Mouse (Mus musculus): ENCODE data around the gene 1700012B09Rik. TPM values are rescaled to one million over a fixed set of nuclear protein-coding genes. Genes with fewer than 3 reads are reported as not detected.

1700012B09Rik gene
- 0.42 and 0.72 TPM in 2 replicates for polyA plus RNA-seq (2015; fragmentation: Nextera tagmentation; extraction: Ambion mirVana)

- H3K9ac ChIP-seq (ENCODE audit: low read length) = no peak within 1 kb of the TSS
- no peaks in the 10 kb centered on the region for H3K9me3 ChIP-seq (replicated peaks; ENCODE audit: control insufficient read depth, low read length)
- no peak within 1 kb of the TSS for H3K4me3 ChIP-seq (ENCODE audit: low read length)
Observed at GRCm38 (mm10) chr9:14770803-14771471, at the start of gene 1700012B09Rik. TSS of gene 1700012B09Rik (minus strand) at chr9:14771030.

GRCm38 (mm10) chr9:14810111-14810510 lies 39.3 kb upstream of the 1700012B09Rik start:
- Histone ChIP-seq H3K9ac (ENCODE audit: low read length) (no peak overlapping the region), H3K4me3 (ENCODE audit: low read length) (no peak overlapping the region), H3K9me3 (replicated peaks; ENCODE audit: control insufficient read depth, low read length) (no peaks in the 10 kb centered on the region), H3K27me3 (ENCODE audit: control insufficient read depth, insufficient read depth, low read length) (no peaks in the 10 kb centered on the region), H3K4me2 (ENCODE audit: low read depth, low read length) (no peak overlapping the region), H3K27ac (ENCODE audit: low read length) (no peak overlapping the region), H3K36me3 (ENCODE audit: control insufficient read depth, insufficient read depth) (peaks cover 25% of the 10 kb centered on the region), H3K4me1 (ENCODE audit: control insufficient read depth, insufficient read depth, low read length) (no peaks in the 10 kb centered on the region)
- ATAC-seq (replicated peaks; ENCODE audit: extremely low read depth, insufficient read depth, low FRiP score) = no peak
- 90% methylated on average over 5 of the region's 5 CpGs for WGBS

More at GRCm38 (mm10) chr9:14770803-14771471, at the start of gene 1700012B09Rik:
- Histone ChIP-seq H3K27ac (ENCODE audit: low read length) (no peak within 1 kb of the TSS), H3K27me3 (ENCODE audit: control insufficient read depth, insufficient read depth, low read length) (peaks cover 21% of the 10 kb centered on the region), H3K36me3 (ENCODE audit: control insufficient read depth, insufficient read depth) (no peaks in the 10 kb centered on the region), H3K4me1 (ENCODE audit: control insufficient read depth, insufficient read depth, low read length) (peaks cover 4% of the 10 kb centered on the region; the same call in 1 of the 2 replicates), H3K4me2 (ENCODE audit: low read depth, low read length) (no peak within 1 kb of the TSS)
- 19% methylated on average over 23 of the region's 23 CpGs for WGBS
- no peak for ATAC-seq (replicated peaks; ENCODE audit: extremely low read depth, insufficient read depth, low FRiP score)

DNA sequence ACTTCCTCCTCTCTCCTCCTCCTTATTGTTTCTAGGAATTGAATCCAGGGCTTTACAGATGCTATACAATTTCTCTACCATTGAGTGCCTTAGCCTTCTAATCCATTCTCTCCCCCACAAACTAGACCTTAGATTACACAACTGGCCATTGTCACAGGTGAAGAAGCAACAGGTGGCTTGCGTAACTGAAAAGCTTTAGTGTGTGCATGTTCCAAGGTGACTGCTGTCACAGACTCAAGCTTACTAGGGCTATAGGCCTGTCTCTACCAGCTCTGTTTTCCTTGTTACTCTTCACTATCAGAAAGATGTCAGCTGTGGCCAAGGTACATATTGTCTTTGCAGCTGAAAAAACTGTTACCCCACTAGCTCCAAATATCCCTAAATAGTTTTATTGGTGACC lies 36.0 kb upstream of the 1700012B09Rik start:
- H3K9ac ChIP-seq (ENCODE audit: low read length) = no peak overlapping the region
- no peak for ATAC-seq (replicated peaks; ENCODE audit: extremely low read depth, insufficient read depth, low FRiP score)
- no peak overlapping the region for H3K4me2 ChIP-seq (ENCODE audit: low read depth, low read length)
- no peaks in the 10 kb centered on the region for H3K4me1 ChIP-seq (ENCODE audit: control insufficient read depth, insufficient read depth, low read length)
- 100% methylated on average over 1 of the region's 1 CpGs for WGBS
- no peak overlapping the region for H3K27ac ChIP-seq (ENCODE audit: low read length)
- peaks cover 16% of the 10 kb centered on the region for H3K36me3 ChIP-seq (ENCODE audit: control insufficient read depth, insufficient read depth)
- H3K4me3 ChIP-seq (ENCODE audit: low read length) = no peak overlapping the region
- no peaks in the 10 kb centered on the region for H3K27me3 ChIP-seq (ENCODE audit: control insufficient read depth, insufficient read depth, low read length)
- no peaks in the 10 kb centered on the region for H3K9me3 ChIP-seq (replicated peaks; ENCODE audit: control insufficient read depth, low read length)

DNA sequence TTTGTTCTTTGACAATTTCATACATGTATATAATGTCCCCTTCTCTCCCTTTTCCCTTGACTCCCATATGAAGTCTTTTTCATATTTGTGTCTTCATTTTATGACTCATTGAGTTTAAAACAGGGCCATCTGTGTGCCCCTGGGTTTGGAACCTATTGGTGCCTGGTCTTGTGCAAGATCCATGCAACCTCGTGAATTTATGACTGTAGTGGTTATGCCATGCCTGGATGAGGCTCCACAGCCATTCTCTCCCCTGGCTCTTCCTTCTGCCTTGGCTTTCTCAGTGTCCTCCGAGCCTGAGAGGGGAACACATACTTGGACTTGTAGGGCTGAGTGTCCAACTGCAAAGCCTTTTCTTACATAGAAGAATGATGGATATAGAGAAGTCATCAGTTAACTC lies 34.9 kb upstream of the 1700012B09Rik start:
- H3K27ac ChIP-seq (ENCODE audit: low read length) = no peak overlapping the region
- no peaks in the 10 kb centered on the region for H3K4me1 ChIP-seq (ENCODE audit: control insufficient read depth, insufficient read depth, low read length)
- no peak overlapping the region for H3K4me2 ChIP-seq (ENCODE audit: low read depth, low read length)
- H3K4me3 ChIP-seq (ENCODE audit: low read length) = no peak overlapping the region
- no peaks in the 10 kb centered on the region for H3K27me3 ChIP-seq (ENCODE audit: control insufficient read depth, insufficient read depth, low read length)
- no peak overlapping the region for H3K9ac ChIP-seq (ENCODE audit: low read length)
- no peaks in the 10 kb centered on the region for H3K9me3 ChIP-seq (replicated peaks; ENCODE audit: control insufficient read depth, low read length)
- H3K36me3 ChIP-seq (ENCODE audit: control insufficient read depth, insufficient read depth) = peaks cover 16% of the 10 kb centered on the region
- 87% methylated on average over 2 of the region's 2 CpGs for WGBS
- no peak for ATAC-seq (replicated peaks; ENCODE audit: extremely low read depth, insufficient read depth, low FRiP score)

DNA sequence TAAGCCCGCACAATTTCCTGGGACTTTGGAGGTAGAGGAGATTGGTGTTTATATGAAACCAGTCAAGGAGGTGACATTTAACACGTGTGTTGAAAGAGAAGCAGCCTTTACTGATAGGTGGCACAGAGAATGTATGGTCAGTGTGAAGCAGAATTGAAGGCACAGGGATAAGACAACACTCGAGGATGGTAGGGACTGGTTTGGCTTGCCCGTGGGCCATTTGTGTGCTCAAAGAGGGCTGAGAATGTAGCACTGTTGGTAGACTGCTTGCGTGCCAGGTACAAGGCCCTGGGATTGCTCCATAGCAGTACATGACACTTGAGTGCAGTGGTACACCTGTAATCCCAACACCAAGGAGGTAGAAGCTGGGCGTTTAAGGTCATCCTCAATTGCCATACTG lies 16.5 kb upstream of the 1700012B09Rik start:
- H3K36me3 ChIP-seq (ENCODE audit: control insufficient read depth, insufficient read depth) = peaks cover 7% of the 10 kb centered on the region
- H3K4me3 ChIP-seq (ENCODE audit: low read length) = no peak overlapping the region
- no peak overlapping the region for H3K4me2 ChIP-seq (ENCODE audit: low read depth, low read length)
- no peaks in the 10 kb centered on the region for H3K27me3 ChIP-seq (ENCODE audit: control insufficient read depth, insufficient read depth, low read length)
- no peak overlapping the region for H3K9ac ChIP-seq (ENCODE audit: low read length)
- H3K27ac ChIP-seq (ENCODE audit: low read length) = no peak overlapping the region
- ATAC-seq (replicated peaks; ENCODE audit: extremely low read depth, insufficient read depth, low FRiP score) = no peak
- WGBS = 86% methylated on average over 6 of the region's 6 CpGs
- no peaks in the 10 kb centered on the region for H3K9me3 ChIP-seq (replicated peaks; ENCODE audit: control insufficient read depth, low read length)
- peaks cover 9% of the 10 kb centered on the region for H3K4me1 ChIP-seq (ENCODE audit: control insufficient read depth, insufficient read depth, low read length)

DNA sequence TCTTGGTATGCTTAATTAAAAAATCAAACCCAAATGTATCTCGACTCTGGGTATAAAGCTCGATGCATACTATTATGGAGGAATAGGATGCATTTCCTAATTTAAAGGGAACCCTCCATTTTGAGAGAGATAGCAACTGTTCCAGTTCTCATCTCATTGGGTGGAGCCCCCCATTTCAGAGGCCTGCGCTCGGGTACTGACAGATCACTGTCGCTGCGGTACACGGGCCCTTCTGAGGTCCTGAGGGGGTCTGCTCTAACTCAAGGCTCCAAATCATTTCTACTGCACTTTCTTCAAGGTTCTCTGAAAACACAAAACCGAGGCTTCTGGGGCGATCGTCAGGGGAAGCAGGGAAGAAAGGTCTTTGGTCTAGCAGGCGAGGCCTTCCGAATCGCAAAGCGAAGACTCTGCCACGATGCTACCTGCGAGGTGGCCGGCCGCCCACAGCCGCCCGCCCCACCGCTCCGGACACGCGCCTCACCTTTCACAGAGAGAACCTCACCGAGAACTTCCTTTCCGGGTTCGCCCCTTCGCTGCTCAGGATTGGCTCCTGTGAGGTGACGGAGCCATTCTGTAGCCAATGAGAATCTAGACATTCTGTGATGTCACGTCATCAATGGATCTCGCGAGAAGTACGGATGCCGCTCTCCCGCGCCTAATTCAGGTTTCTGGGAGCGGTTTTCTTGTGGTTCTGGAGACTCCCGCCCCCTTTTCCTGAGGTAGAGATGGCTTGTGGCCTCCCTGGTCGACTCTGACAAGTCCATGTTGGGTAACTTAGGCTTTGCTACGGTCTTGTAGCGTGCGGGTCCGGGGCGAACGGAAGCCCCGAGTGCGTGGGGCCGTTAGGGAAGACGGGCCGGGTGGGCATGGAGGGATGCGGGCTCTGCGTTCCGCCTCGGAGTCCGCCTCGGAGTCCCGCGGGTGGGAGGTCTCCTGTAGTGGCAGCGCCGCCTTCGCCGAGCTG lies 13.5 kb upstream of the 1700012B09Rik start, which contains the start of the genes Mre11a and Ankrd49:
Mre11a (plus strand) TSS at position 616 of the 964 bp plus-strand sequence.
Ankrd49 (minus strand) TSS at position 818 of the 964 bp plus-strand sequence.
- peak within 1 kb of the TSS; percentile 90 for H3K9ac ChIP-seq (ENCODE audit: low read length)
- H3K27ac ChIP-seq (ENCODE audit: low read length) = peak within 1 kb of the TSS; percentile 92
- peak within 1 kb of the TSS; percentile 97 for H3K4me2 ChIP-seq (ENCODE audit: low read depth, low read length)
- no peaks in the 10 kb centered on the region for H3K27me3 ChIP-seq (ENCODE audit: control insufficient read depth, insufficient read depth, low read length)
- ATAC-seq (replicated peaks; ENCODE audit: extremely low read depth, insufficient read depth, low FRiP score) = peak; percentile 100
- peak within 1 kb of the TSS; percentile 74 for H3K4me3 ChIP-seq (ENCODE audit: low read length)
- WGBS = under 1% methylated on average over 62 of the region's 62 CpGs
- peaks cover 9% of the 10 kb centered on the region for H3K4me1 ChIP-seq (ENCODE audit: control insufficient read depth, insufficient read depth, low read length)
- H3K9me3 ChIP-seq (replicated peaks; ENCODE audit: control insufficient read depth, low read length) = no peaks in the 10 kb centered on the region
- peaks cover 21% of the 10 kb centered on the region for H3K36me3 ChIP-seq (ENCODE audit: control insufficient read depth, insufficient read depth)

DNA sequence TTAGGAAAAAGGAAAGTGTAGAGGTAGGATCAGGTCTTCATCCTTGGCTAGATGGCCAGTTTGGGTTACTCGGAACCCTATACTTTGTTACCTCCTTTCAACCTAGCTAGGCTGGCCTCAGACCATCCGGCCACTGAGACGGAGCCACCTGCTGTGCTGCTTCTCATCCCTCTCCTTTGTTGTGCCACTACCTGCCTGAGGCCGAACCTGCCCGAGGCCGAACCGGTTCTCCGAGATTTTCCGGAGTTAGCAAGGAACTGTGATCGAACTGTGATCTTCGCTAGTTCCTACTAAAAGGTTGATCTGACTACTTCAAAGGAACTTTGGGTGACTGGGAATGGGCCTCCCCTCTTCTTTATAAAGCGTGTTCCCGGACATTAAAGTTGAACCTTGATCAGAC lies 7.5 kb upstream of the 1700012B09Rik start:
- WGBS = 47% methylated on average over 13 of the region's 13 CpGs
- no peak overlapping the region for H3K9ac ChIP-seq (ENCODE audit: low read length)
- ATAC-seq (replicated peaks; ENCODE audit: extremely low read depth, insufficient read depth, low FRiP score) = no peak

DNA sequence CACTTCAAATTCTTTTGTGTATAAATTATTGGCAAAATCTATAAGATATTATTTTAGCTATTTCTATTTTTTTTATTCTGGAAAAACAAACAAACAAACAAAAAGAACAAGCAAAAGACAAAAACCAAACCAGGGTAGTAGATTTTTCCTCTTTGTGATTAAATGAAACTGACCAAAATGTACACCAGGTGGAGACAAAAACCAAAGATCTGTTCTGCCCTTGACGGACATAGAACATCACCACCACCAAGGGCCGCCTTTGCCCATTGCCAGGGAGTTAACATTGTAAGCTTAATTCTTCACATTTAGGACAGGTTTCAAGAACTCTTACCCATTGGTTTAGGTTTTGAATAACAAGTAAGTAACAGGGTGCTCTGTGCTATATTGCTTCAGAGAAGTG lies 3.0 kb upstream of the 1700012B09Rik start:
- H3K27me3 ChIP-seq (ENCODE audit: control insufficient read depth, insufficient read depth, low read length) = peaks cover 11% of the 10 kb centered on the region
- H3K4me2 ChIP-seq (ENCODE audit: low read depth, low read length) = no peak overlapping the region
- H3K27ac ChIP-seq (ENCODE audit: low read length) = no peak overlapping the region
- H3K36me3 ChIP-seq (ENCODE audit: control insufficient read depth, insufficient read depth) = no peaks in the 10 kb centered on the region
- no peak overlapping the region for H3K4me3 ChIP-seq (ENCODE audit: low read length)
- H3K9me3 ChIP-seq (replicated peaks; ENCODE audit: control insufficient read depth, low read length) = no peaks in the 10 kb centered on the region
- 33% methylated on average over 2 of the region's 2 CpGs for WGBS
- peaks cover 4% of the 10 kb centered on the region; the same call in 1 of the 2 replicates for H3K4me1 ChIP-seq (ENCODE audit: control insufficient read depth, insufficient read depth, low read length)
- no peak overlapping the region for H3K9ac ChIP-seq (ENCODE audit: low read length)
- ATAC-seq (replicated peaks; ENCODE audit: extremely low read depth, insufficient read depth, low FRiP score) = no peak

More for the DNA sequence above, 7.5 kb upstream of the 1700012B09Rik start:
- Histone ChIP-seq H3K4me3 (ENCODE audit: low read length) (no peak overlapping the region), H3K27me3 (ENCODE audit: control insufficient read depth, insufficient read depth, low read length) (no peaks in the 10 kb centered on the region), H3K4me1 (ENCODE audit: control insufficient read depth, insufficient read depth, low read length) (no peaks in the 10 kb centered on the region), H3K9me3 (replicated peaks; ENCODE audit: control insufficient read depth, low read length) (no peaks in the 10 kb centered on the region), H3K36me3 (ENCODE audit: control insufficient read depth, insufficient read depth) (peaks cover 21% of the 10 kb centered on the region), H3K27ac (ENCODE audit: low read length) (no peak overlapping the region), H3K4me2 (ENCODE audit: low read depth, low read length) (no peak overlapping the region)

Measured in heart, embryonic 16.5 days (tissue).